Mouse (Mus musculus): ENCODE results near the gene Ubxn4. TPM values are rescaled to one million over a fixed set of nuclear protein-coding genes. Genes with fewer than 3 reads are reported as not detected.

The Ubxn4 gene
- polyA plus RNA-seq, 1 experiment: 38.2 TPM

DNA sequence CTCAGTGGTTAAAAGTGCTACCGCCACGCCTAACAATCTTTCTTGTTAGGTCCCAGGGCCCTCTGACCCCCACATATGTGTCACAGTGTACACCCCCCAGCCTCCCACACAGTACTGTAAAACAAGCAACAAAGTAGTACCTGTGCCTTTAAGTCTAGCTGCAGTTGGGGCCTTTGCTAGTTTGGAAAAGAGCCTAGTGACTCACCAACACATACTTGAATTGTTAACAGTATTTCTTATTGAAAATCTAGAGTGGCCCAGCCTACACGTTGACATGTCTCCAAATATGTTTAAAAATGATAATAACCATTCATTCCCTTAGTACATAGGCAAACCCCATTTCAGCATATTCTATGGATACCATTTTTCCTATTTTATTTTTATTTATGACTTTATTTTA lies 27.0 kb downstream of the Ubxn4 start:
- Histone ChIP-seq H3K4me1 (ENCODE audit: control insufficient read depth, insufficient read depth, low read length) (no peaks in the 10 kb centered on the region), H3K4me3 (ENCODE audit: insufficient read depth, low read length) (no peak overlapping the region), H3K27ac (ENCODE audit: insufficient read depth, low read length) (no peak overlapping the region)
- TF ChIP-seq POLR2A (IDR thresholded peaks at IDR 0.05; ENCODE audit: extremely low read depth, insufficient read depth, low read length): no peak
- no peak for TF ChIP-seq CTCF (IDR thresholded peaks at IDR 0.05; ENCODE audit: extremely low read depth, insufficient read depth, low read length)

DNA sequence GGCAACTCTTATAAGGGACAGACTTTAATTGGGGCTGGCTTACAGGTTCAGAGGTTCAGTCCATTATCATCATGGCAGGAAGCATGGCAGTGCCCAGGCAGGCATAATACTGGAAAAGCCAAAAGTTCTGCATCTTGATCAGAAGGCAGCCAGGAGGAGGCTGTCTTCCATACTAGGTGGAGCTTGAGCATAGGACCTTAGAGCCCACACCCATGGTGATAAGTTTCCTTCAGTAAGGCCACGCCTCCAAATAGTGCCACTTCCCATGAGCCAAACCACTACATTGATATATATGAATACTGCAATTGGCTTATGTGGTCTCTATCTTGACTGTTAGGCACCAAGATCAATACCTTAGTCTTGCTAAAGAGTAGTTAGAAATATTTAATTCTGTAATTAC lies 32.1 kb downstream of the Ubxn4 start:
- H3K27ac ChIP-seq (ENCODE audit: insufficient read depth, low read length): no peak overlapping the region
- TF ChIP-seq CTCF (IDR thresholded peaks at IDR 0.05; ENCODE audit: extremely low read depth, insufficient read depth, low read length) (no peak), POLR2A (IDR thresholded peaks at IDR 0.05; ENCODE audit: extremely low read depth, insufficient read depth, low read length) (no peak)
- no peak overlapping the region for H3K4me3 ChIP-seq (ENCODE audit: insufficient read depth, low read length)
- no peaks in the 10 kb centered on the region for H3K4me1 ChIP-seq (ENCODE audit: control insufficient read depth, insufficient read depth, low read length)

DNA sequence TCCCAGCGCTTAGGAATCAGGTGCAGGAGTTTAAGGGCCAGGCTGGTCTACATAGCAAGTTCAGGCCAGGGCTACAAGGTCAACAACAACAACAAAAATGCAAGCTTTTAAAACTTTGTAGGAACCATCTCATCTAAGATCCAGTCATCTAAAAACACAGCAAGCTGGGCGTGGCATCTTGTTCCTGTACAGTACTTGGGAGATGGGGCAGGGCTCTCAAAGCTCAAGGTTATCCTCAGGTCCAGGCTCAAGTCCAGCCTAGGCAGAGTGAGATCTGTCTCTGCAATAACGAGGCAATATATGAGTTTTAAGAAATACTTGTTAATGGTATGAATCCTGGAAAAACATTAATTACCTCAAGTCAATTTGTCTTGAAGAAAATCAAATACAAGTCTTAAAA lies 34.8 kb downstream of the Ubxn4 start:
- Histone ChIP-seq H3K27ac (ENCODE audit: insufficient read depth, low read length) (no peak overlapping the region), H3K4me3 (ENCODE audit: insufficient read depth, low read length) (no peak overlapping the region), H3K4me1 (ENCODE audit: control insufficient read depth, insufficient read depth, low read length) (no peaks in the 10 kb centered on the region)
- TF ChIP-seq POLR2A (IDR thresholded peaks at IDR 0.05; ENCODE audit: extremely low read depth, insufficient read depth, low read length) (no peak), CTCF (IDR thresholded peaks at IDR 0.05; ENCODE audit: extremely low read depth, insufficient read depth, low read length) (no peak)

DNA sequence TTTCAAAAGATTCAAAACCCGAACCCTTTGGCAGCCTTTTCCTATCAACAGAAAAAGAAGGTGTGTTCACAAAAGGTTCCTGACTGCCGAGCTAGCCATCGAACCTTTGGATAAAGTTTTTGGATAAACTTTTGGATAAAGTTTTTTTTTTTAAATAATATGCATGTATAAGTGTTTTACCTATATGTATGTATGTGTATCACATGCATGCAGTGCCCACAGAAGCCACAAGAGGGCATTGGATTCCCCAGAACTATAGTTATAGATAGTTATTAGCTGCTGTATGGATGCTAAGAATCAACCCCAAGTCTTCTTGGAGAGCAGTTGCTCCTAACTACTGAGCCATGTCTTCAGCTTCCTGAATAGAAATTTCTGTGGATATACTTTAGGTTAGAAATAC lies 38.0 kb downstream of the Ubxn4 start:
- Histone ChIP-seq H3K4me3 (ENCODE audit: insufficient read depth, low read length) (no peak overlapping the region), H3K4me1 (ENCODE audit: control insufficient read depth, insufficient read depth, low read length) (no peaks in the 10 kb centered on the region), H3K27ac (ENCODE audit: insufficient read depth, low read length) (no peak overlapping the region)
- TF ChIP-seq POLR2A (IDR thresholded peaks at IDR 0.05; ENCODE audit: extremely low read depth, insufficient read depth, low read length): no peak
- no peak for TF ChIP-seq CTCF (IDR thresholded peaks at IDR 0.05; ENCODE audit: extremely low read depth, insufficient read depth, low read length)

DNA sequence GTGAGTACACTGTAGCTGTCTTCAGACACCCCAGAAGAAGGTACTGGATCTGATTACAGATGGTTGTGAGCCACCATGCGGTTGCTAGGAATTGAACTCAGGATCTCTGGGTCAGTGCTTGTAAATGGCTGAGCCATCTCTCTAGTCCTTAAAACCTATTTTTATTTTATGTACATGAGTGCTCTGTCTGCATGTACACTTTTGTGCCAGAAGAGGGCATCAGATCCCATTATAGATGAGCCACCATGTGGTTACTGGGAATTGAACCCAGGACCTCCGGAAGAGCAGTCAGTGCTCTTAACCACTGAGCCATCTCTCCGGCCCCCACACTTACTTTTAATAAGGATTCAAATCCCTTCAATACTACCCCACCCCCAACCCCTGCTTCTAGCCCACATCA lies 39.2 kb downstream of the Ubxn4 start:
- Histone ChIP-seq H3K27ac (ENCODE audit: insufficient read depth, low read length) (no peak overlapping the region), H3K4me3 (ENCODE audit: insufficient read depth, low read length) (no peak overlapping the region)
- no peak for TF ChIP-seq CTCF (IDR thresholded peaks at IDR 0.05; ENCODE audit: extremely low read depth, insufficient read depth, low read length)
- no peak for TF ChIP-seq POLR2A (IDR thresholded peaks at IDR 0.05; ENCODE audit: extremely low read depth, insufficient read depth, low read length)

DNA sequence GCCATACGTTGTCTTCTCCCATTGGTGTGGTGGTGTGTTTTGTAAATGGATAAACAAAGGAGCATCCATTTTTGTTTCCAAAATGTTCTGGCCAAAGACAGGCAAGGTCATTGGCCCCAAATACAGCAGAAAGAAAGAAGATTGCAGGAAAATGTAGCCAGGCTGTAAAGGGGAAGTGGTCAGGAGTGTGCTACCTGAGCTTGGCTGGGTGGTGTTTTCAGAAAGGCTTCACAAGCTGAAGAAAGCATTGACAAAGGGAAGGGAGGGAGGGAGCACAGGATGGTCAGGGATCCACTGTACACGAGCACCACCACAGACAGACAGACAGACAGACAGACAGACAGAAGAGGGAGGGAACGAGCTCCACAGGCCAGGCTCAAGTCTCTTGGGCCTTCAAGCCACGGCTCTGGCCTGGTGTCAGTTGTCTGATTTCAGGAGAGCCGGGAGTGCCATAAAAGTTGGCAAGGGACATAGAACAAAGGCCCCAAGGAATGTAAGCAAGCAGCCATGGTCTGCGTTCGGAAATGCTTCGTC lies 40.5 kb downstream of the Ubxn4 start:
- no peak for TF ChIP-seq POLR2A (IDR thresholded peaks at IDR 0.05; ENCODE audit: extremely low read depth, insufficient read depth, low read length)
- no peak for TF ChIP-seq CTCF (IDR thresholded peaks at IDR 0.05; ENCODE audit: extremely low read depth, insufficient read depth, low read length)
- no peak overlapping the region for H3K4me3 ChIP-seq (ENCODE audit: insufficient read depth, low read length)
- no peak overlapping the region for H3K27ac ChIP-seq (ENCODE audit: insufficient read depth, low read length)
- H3K4me1 ChIP-seq (ENCODE audit: control insufficient read depth, insufficient read depth, low read length): no peaks in the 10 kb centered on the region

More for the DNA sequence above, 39.2 kb downstream of the Ubxn4 start:
- H3K4me1 ChIP-seq (ENCODE audit: control insufficient read depth, insufficient read depth, low read length): no peaks in the 10 kb centered on the region

DNA sequence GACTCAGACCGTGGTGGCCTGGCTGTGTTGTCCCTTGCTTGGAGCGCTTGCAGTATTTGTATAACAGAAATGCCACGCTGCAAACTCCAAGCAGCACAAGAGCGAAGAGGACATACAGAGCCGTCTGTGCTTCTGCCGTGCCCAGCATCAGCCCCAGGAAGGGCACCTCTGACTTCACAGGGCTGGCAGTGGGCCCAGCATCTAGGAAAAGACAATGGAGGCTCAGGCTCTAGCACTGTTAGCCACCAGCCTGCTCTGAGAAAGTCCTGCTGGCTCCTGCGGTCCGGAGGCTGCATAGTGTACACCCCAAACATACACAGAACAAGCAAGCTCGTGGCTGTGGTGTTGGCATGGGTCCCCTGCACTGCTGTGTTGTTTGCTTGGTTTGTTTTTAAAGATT lies 41.4 kb downstream of the Ubxn4 start:
- no peak for TF ChIP-seq CTCF (IDR thresholded peaks at IDR 0.05; ENCODE audit: extremely low read depth, insufficient read depth, low read length)
- TF ChIP-seq POLR2A (IDR thresholded peaks at IDR 0.05; ENCODE audit: extremely low read depth, insufficient read depth, low read length): no peak
- no peak overlapping the region for H3K27ac ChIP-seq (ENCODE audit: insufficient read depth, low read length)
- H3K4me3 ChIP-seq (ENCODE audit: insufficient read depth, low read length): no peak overlapping the region
- H3K4me1 ChIP-seq (ENCODE audit: control insufficient read depth, insufficient read depth, low read length): no peaks in the 10 kb centered on the region

DNA sequence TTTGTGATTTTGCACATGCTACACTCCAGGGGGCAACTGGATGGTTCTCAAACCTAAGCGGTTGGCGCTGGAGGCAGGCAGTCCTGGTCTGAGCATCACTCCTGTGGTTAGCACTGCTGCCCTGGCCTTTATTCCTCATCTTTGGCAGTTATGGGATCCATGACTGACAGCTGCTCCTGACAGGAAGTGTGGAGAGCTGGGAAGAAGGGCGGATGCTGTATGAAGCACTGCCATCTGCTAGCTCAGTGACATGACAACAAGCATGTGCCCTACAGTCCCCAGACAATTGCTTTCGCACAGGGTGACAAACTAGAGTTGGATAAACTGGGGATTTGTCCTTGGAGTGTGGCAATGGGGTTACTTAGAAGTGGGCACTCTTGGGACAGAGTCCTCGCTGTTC lies 46.5 kb downstream of the Ubxn4 start:
- Histone ChIP-seq H3K27ac (ENCODE audit: insufficient read depth, low read length) (no peak overlapping the region), H3K4me1 (ENCODE audit: control insufficient read depth, insufficient read depth, low read length) (no peaks in the 10 kb centered on the region), H3K4me3 (ENCODE audit: insufficient read depth, low read length) (no peak overlapping the region)
- TF ChIP-seq POLR2A (IDR thresholded peaks at IDR 0.05; ENCODE audit: extremely low read depth, insufficient read depth, low read length): no peak
- TF ChIP-seq CTCF (IDR thresholded peaks at IDR 0.05; ENCODE audit: extremely low read depth, insufficient read depth, low read length): no peak

DNA sequence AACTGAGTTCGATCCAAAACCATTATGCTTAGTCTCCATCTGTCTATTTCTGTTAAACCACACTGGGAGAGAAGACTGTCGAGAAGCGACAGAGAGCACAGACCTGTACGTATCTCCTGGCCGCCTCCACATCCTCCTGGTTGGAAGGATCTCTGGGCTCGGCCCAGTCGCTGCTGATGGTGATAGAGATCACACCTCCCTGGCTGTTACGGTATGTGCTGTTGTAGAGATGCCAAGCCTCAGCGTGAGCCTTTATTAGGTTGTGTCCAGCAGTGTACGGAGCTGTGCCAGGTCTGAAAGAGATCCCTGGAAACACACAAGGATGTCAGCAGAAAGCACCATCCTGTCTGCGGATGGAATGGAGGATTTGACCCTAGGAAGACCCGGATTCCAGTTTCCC lies 49.8 kb downstream of the Ubxn4 start:
- H3K4me1 ChIP-seq (ENCODE audit: control insufficient read depth, insufficient read depth, low read length): no peaks in the 10 kb centered on the region
- H3K4me3 ChIP-seq (ENCODE audit: insufficient read depth, low read length): no peak overlapping the region
- TF ChIP-seq CTCF (IDR thresholded peaks at IDR 0.05; ENCODE audit: extremely low read depth, insufficient read depth, low read length) (no peak), POLR2A (IDR thresholded peaks at IDR 0.05; ENCODE audit: extremely low read depth, insufficient read depth, low read length) (no peak)
- H3K27ac ChIP-seq (ENCODE audit: insufficient read depth, low read length): no peak overlapping the region

DNA sequence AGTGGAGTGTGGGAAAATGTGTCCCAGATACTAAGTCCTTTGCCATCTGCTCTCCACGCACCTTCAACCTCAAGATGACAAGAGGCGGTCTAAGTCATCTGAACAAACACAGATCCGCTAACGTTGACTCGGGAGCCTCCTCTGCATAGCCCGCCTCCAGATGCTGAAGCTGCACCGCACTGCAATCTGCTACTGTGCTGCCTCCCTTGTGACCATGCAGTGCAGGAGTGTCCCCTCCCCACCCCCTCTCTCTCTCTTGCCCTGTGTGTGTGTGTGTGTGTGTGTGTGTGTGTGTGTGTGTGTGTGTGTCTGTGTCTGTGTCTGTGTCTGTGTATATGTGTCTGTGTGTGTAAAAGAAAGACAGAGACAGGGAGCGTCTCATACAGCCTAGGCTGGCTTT lies 51.5 kb downstream of the Ubxn4 start:
- H3K27ac ChIP-seq (ENCODE audit: insufficient read depth, low read length): no peak overlapping the region
- no peak overlapping the region for H3K4me3 ChIP-seq (ENCODE audit: insufficient read depth, low read length)
- TF ChIP-seq POLR2A (IDR thresholded peaks at IDR 0.05; ENCODE audit: extremely low read depth, insufficient read depth, low read length) (no peak), CTCF (IDR thresholded peaks at IDR 0.05; ENCODE audit: extremely low read depth, insufficient read depth, low read length) (no peak)
- no peaks in the 10 kb centered on the region for H3K4me1 ChIP-seq (ENCODE audit: control insufficient read depth, insufficient read depth, low read length)

Measured in cortical plate, adult 2 months (tissue).